In the genomic region with DNA sequence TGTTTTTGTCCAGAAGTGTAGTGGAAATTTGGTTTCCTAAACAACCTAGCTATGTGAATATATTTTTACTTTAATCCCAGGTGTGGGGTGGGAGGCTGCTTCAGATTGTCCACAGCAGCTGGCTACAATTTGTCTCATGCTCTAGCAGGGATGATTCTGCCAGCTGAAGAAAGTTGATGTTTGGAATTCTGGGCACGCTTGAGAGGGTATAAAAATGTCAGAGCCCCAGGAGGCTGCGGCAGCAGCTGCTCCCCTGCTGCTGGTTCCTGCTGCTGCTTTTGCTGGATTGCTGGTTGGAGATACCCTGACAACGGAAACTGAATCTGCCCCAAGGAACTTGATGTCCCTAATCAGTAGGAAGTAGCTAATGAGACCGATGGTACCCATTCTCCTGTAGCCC, we compare ENCODE assay signal across 18 mouse cellular contexts.
A peak's percentile ranks its signal among the peaks of the same experiment; 100 is the strongest.
DNase-seq lines count a peak whose midpoint lies in the region; ATAC-seq and TF ChIP-seq lines count a peak whose summit lies in the region.
"Had no signal": no experiment of that assay in that cellular context is flagged by ENCODE, and none has a peak within 500 bp of the region (broad histone marks: within the 10 kb centered on the region; RNA-seq: fewer than 3 reads in every experiment).

No protein-coding gene starts in this region.

- intact Hi-C loops in left cerebral cortex, postnatal 36 days (cut with DNase I) = loop anchor here (5.0 kb wide), 1 partner anchor 60 kb away; the partner anchor contains the start of gene Bmpr1a

- no peak for DNase-seq in limb, embryonic 10.5 days (ENCODE audit: low spot score)
- peak; percentile 52 for DNase-seq in hindbrain, postnatal 0 days (ENCODE audit: low spot score)
- DNase-seq in left cerebral cortex, postnatal 36 days (ENCODE audit: low spot score in 2 of 2) = no peak
- DNase-seq: adrenal gland, postnatal 25 days; cerebellum, postnatal 36 days; heart, postnatal 4 days; kidney, adult 11 months; left cerebral cortex, postnatal 4 days; thymus, postnatal 36 days had no signal

- no peak for ATAC-seq in heart, embryonic 15.5 days (replicated peaks; ENCODE audit: insufficient number of reproducible peaks, insufficient read depth, low FRiP score, low read depth)
- no peak for ATAC-seq in heart, embryonic 12.5 days (ENCODE audit: insufficient number of reproducible peaks, low FRiP score)
- ATAC-seq in limb, embryonic 13.5 days (ENCODE audit: low FRiP score, low read depth) = peak; percentile 28; the same call in 1 of the 2 replicates
- peak; percentile 35; the same call in 1 of the 2 replicates for ATAC-seq in hindbrain, postnatal 0 days
- peak; percentile 79 for ATAC-seq in neural tube, embryonic 14.5 days (ENCODE audit: low read depth)
- ATAC-seq: CD4-positive, CD25-positive, alpha-beta regulatory T cell, adult 4 months; forebrain, embryonic 14.5 days had no signal

- no peaks in the 10 kb centered on the region for H3K27me3 ChIP-seq in heart, embryonic 15.5 days
- no peaks in the 10 kb centered on the region for H3K27me3 ChIP-seq in heart, embryonic 12.5 days (replicated peaks)
- no peaks in the 10 kb centered on the region for H3K27me3 ChIP-seq in limb, embryonic 13.5 days
- no peaks in the 10 kb centered on the region for H3K27me3 ChIP-seq in limb, embryonic 10.5 days (ENCODE audit: low read depth, poor library complexity, severe bottlenecking)
- no peaks in the 10 kb centered on the region for H3K27me3 ChIP-seq in hindbrain, postnatal 0 days (ENCODE audit: insufficient read depth, low read length)
- H3K27me3 ChIP-seq in neural tube, embryonic 14.5 days (ENCODE audit: control insufficient read depth, insufficient read depth, low read length) = no peaks in the 10 kb centered on the region
- H3K27me3 ChIP-seq: embryonic facial prominence, embryonic 13.5 days; stomach, embryonic 15.5 days had no signal

- H3K4me3 ChIP-seq in heart, embryonic 15.5 days = no peak overlapping the region
- no peak overlapping the region for H3K4me3 ChIP-seq in heart, embryonic 12.5 days
- H3K4me3 ChIP-seq in limb, embryonic 13.5 days = no peak overlapping the region
- H3K4me3 ChIP-seq in limb, embryonic 10.5 days = no peak overlapping the region
- H3K4me3 ChIP-seq in hindbrain, postnatal 0 days (ENCODE audit: low read length) = no peak overlapping the region
- no peak overlapping the region for H3K4me3 ChIP-seq in neural tube, embryonic 14.5 days (ENCODE audit: low read depth, low read length)
- H3K4me3 ChIP-seq: embryonic facial prominence, embryonic 13.5 days; stomach, embryonic 15.5 days had no signal

- peaks cover 21% of the 10 kb centered on the region for H3K36me3 ChIP-seq in heart, embryonic 15.5 days
- peaks cover 44% of the 10 kb centered on the region for H3K36me3 ChIP-seq in heart, embryonic 12.5 days
- peaks cover 60% of the 10 kb centered on the region for H3K36me3 ChIP-seq in limb, embryonic 13.5 days
- H3K36me3 ChIP-seq in limb, embryonic 10.5 days = peaks cover 87% of the 10 kb centered on the region
- peaks cover 2% of the 10 kb centered on the region; the same call in 1 of the 2 replicates for H3K36me3 ChIP-seq in hindbrain, postnatal 0 days (ENCODE audit: insufficient read depth, low read length)
- H3K36me3 ChIP-seq in neural tube, embryonic 14.5 days (ENCODE audit: control insufficient read depth, insufficient read depth, low read length) = 0 out of 2 replicates have a peak, but pooled peaks cover 3% of the 10 kb centered on the region

- H3K4me2 ChIP-seq in heart, embryonic 15.5 days = no peak overlapping the region
- H3K4me2 ChIP-seq in heart, embryonic 12.5 days = no peak overlapping the region
- no peak overlapping the region for H3K4me2 ChIP-seq in limb, embryonic 13.5 days (replicated peaks)
- no peak overlapping the region for H3K4me2 ChIP-seq in hindbrain, postnatal 0 days (ENCODE audit: low read depth, low read length)
- no peak overlapping the region for H3K4me2 ChIP-seq in neural tube, embryonic 14.5 days (ENCODE audit: low read depth, low read length)
- H3K4me2 ChIP-seq: embryonic facial prominence, embryonic 13.5 days; stomach, embryonic 15.5 days had no signal

- 58% methylated on average over 4 of the region's 4 CpGs for WGBS in heart, embryonic 15.5 days
- WGBS in heart, embryonic 12.5 days = 71% methylated on average over 4 of the region's 4 CpGs
- 69% methylated on average over 4 of the region's 4 CpGs for WGBS in limb, embryonic 13.5 days
- 88% methylated on average over 4 of the region's 4 CpGs for WGBS in limb, embryonic 10.5 days
- 36% methylated on average over 4 of the region's 4 CpGs for WGBS in hindbrain, postnatal 0 days
- WGBS in neural tube, embryonic 14.5 days = 19% methylated on average over 4 of the region's 4 CpGs

- no peak overlapping the region for H3K9ac ChIP-seq in heart, embryonic 15.5 days
- no peak overlapping the region for H3K9ac ChIP-seq in heart, embryonic 12.5 days
- H3K9ac ChIP-seq in limb, embryonic 13.5 days = no peak overlapping the region
- H3K9ac ChIP-seq in hindbrain, postnatal 0 days (replicated peaks; ENCODE audit: low read length) = no peak overlapping the region
- no peak overlapping the region for H3K9ac ChIP-seq in neural tube, embryonic 14.5 days (replicated peaks; ENCODE audit: low read depth, low read length)
- H3K9ac ChIP-seq: embryonic facial prominence, embryonic 13.5 days; stomach, embryonic 15.5 days had no signal

- no peak for TF ChIP-seq CTCF in hindbrain, postnatal 0 days (IDR thresholded peaks at IDR 0.05; ENCODE audit: low read depth)

- H3K27ac ChIP-seq in heart, embryonic 15.5 days = peak overlapping the region; percentile 0; the same call in 1 of the 2 replicates
- no peak overlapping the region for H3K27ac ChIP-seq in heart, embryonic 12.5 days (ENCODE audit: poor library complexity, severe bottlenecking)
- no peak overlapping the region for H3K27ac ChIP-seq in limb, embryonic 13.5 days
- H3K27ac ChIP-seq in limb, embryonic 10.5 days = no peak overlapping the region
- no peak overlapping the region for H3K27ac ChIP-seq in hindbrain, postnatal 0 days
- no peak overlapping the region for H3K27ac ChIP-seq in neural tube, embryonic 14.5 days (ENCODE audit: low read depth, low read length)
- H3K27ac ChIP-seq: embryonic facial prominence, embryonic 13.5 days; macrophage; stomach, embryonic 15.5 days had no signal

- peaks cover 26% of the 10 kb centered on the region for H3K4me1 ChIP-seq in heart, embryonic 15.5 days (replicated peaks)
- H3K4me1 ChIP-seq in heart, embryonic 12.5 days (replicated peaks) = peaks cover 22% of the 10 kb centered on the region
- peaks cover 13% of the 10 kb centered on the region for H3K4me1 ChIP-seq in limb, embryonic 13.5 days
- H3K4me1 ChIP-seq in limb, embryonic 10.5 days = no peaks in the 10 kb centered on the region
- H3K4me1 ChIP-seq in hindbrain, postnatal 0 days (ENCODE audit: insufficient read depth, low read length) = no peaks in the 10 kb centered on the region
- no peaks in the 10 kb centered on the region for H3K4me1 ChIP-seq in neural tube, embryonic 14.5 days (ENCODE audit: control insufficient read depth, insufficient read depth, low read length)
- H3K4me1 ChIP-seq: stomach, embryonic 15.5 days had no signal

- no peaks in the 10 kb centered on the region for H3K9me3 ChIP-seq in heart, embryonic 15.5 days (replicated peaks)
- no peaks in the 10 kb centered on the region for H3K9me3 ChIP-seq in heart, embryonic 12.5 days (replicated peaks)
- H3K9me3 ChIP-seq in limb, embryonic 13.5 days = no peaks in the 10 kb centered on the region
- H3K9me3 ChIP-seq in limb, embryonic 10.5 days (replicated peaks) = no peaks in the 10 kb centered on the region
- no peaks in the 10 kb centered on the region for H3K9me3 ChIP-seq in hindbrain, postnatal 0 days (ENCODE audit: low read length)
- no peaks in the 10 kb centered on the region for H3K9me3 ChIP-seq in neural tube, embryonic 14.5 days (ENCODE audit: control insufficient read depth, low read length)
- H3K9me3 ChIP-seq: embryonic facial prominence, embryonic 13.5 days; stomach, embryonic 15.5 days had no signal

Comparison
In these comparisons a context has a peak if more than half of its experiments do, and no peak if none do; other contexts are left out.
1. ATAC-seq: peak in limb, embryonic 13.5 days (single experiment), hindbrain, postnatal 0 days (single experiment) and neural tube, embryonic 14.5 days (single experiment); none in heart, embryonic 15.5 days (single experiment) and heart, embryonic 12.5 days (single experiment).